Mouse (Mus musculus) heart, adult 2 months (tissue): Measurements from ENCODE around the gene Scd3.
"Not testable (repeated sequence)": the region's sequence is repeated elsewhere in the genome, so short reads cannot be mapped to it uniquely, and the experiment has no call there.

ENCODE experiments used
- CTCF ChIP-seq: fragments of 200-600 bp; IDR thresholded peaks from 2 replicates; pipeline ENCODE4 v1.8.1; 2022; ENCODE audit warnings: antibody characterized with exemption, mild to moderate bottlenecking, moderate library complexity
- POLR2A ChIP-seq: fragments of 200-500 bp; IDR thresholded peaks from 2 replicates; pipeline ENCODE4 v1.6.1; 2011; ENCODE audit warnings: mild to moderate bottlenecking, low read depth, low read length, control low read depth; ENCODE audit not compliant: insufficient read depth

GRCm38 (mm10) chr19:44281825-44282447, 78.9 kb downstream of the Scd3 start:
- TF ChIP-seq POLR2A, CTCF: not testable (repeated sequence)
